Mouse (Mus musculus) kidney, postnatal 4 days (tissue): ENCODE measurements at regions not wholly inside any gene's neighbourhood (a gene's known extent, or its start where the extent isn't known, plus 50 kb on each side); places are given as distances from the start of the nearest gene placed in this dataset.

Source experiments
- DNase-seq, 2 experiments: peaks; one replicate each; pipeline ENCODE4 v3.0.0; 2021; ENCODE audit warnings: mixed read lengths in 2 of 2

DNA sequence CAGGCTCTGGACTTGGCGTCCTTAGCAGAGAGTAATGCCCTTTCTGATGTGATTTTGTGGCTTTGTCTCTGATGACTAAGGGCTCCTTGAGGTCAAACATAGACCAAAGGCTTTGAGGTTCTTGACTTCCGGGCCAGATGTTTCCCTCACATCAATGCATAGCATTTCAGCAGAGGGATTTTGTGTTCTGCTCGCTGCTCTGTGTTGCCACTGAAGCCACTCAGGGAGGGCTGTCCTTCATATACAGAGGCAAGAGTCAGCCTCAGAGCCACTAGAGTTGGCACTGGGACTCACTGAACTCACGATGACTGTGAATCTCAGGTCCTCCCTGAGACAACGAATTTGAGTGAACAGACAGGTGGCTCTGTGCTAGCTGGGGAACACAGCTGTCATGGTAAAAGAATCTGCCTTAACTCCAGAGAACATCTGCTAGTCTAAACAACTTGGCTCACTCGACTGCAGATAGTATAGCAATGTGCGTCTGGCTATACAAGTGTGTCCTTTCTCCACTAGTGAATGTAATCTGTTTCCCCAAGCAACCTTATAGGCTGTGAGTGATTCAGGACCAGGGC lies 74.3 kb downstream of the Gp2 start:
- DNase-seq, result no peak

GRCm38 (mm10) chr7:119379935-119380334 lies 79.2 kb downstream of the Gp2 start:
- DNase-seq, result no peak

DNA sequence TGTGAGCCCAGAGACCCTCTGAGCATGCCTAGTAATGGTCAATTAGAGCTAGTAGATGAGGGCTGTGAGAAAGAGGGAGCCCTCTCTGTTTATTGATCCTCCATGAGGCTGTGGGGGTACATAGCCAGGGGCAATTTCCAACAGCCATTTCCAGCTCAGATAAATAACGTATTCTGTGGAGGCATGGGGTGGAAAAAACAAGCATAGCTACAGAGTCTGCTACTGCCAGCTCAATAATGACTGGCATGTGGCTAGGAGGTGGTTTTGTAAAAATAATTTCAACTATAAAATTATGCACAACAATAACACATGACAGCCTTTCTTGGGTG lies 94.9 kb downstream of the Gp2 start:
- no peak for DNase-seq

GRCm38 (mm10) chr7:119363552-119364267 lies 95.4 kb downstream of the Gp2 start:
- no peak for DNase-seq

DNA sequence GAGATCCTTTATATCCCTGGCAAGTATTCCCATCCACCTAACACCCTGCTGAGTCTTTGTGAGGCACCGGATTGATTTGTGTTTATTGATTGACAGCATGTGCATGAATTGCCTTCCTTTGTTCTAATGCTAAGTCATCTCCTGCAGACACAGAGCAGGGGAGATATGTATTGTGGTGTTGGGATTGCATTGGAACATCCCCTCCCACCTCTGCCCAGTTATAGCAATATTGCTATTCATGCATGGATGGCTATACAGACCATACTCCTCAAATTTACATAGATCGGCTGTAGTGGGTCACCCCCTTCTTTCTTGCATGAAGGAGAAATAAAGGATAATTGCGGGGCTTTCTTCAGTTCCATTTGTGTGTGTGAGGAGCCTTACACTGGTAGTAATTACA lies 101.7 kb downstream of the Gp2 start:
- DNase-seq, result no peak

DNA sequence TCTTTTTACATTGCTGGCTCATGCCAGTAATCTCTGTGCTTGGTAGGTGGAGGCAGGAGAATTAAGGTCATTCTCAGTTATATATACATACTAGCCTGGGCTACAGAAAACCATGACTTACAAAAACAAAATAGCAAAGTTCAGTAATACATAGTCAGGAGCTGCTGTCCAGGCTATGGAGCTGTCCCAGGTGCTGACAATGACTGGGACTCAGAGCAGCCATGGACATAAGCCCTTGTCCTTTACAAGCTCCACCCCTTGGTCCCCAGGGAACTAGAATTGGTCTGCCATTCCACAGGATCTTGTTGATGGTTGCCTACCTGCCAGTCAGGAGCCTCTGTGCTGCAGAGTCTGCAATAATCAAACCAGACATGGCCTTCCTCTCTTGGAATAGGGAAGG lies 102.8 kb downstream of the Gp2 start:
- peak; percentile 64 to 69 for DNase-seq

DNA sequence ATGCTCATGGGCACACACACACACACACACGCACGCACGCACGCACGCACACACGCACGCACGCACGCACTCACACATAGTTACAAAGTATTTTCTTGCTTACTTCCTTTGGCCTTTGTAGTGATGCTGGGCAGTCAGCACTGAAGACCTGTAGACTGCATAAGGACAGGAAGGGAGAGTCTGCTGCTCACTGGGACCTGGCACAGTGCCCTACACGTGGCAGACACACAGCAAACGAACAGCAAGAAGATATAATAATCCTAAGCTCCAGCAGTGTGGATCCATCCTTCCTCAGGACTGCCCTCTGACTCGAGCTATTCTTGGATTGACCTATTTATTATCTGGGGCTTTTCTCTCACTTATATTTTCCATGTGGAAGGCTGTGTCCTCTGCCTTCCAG lies 106.5 kb downstream of the Gp2 start:
- DNase-seq, result no peak

- DNase-seq, result no peak
These were observed 108.4 kb downstream of the Gp2 start for GRCm38 (mm10) chr7:119350641-119351040.

GRCm38 (mm10) chr7:119343380-119343779 lies 115.7 kb downstream of the Gp2 start:
- no peak for DNase-seq

DNA sequence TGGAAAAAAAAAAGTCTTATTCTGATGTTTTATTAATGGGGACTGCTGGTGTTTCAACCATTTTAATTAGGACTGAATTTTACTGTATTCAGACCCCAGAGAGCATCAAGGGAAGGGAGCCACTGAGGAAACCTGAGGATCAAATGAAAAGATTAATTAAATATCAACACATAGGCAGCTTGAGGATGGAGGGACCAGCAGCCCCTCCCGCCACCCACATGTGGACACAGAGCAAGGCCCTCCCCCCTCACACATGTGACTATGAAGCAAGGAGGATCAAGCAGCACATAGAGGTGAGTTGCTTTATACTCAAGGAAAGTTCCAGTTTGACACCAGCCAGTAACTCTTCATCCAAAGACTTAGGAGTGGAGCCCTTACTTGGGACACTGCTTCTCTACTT lies 126.0 kb downstream of the Gp2 start:
- DNase-seq, result no peak

DNA sequence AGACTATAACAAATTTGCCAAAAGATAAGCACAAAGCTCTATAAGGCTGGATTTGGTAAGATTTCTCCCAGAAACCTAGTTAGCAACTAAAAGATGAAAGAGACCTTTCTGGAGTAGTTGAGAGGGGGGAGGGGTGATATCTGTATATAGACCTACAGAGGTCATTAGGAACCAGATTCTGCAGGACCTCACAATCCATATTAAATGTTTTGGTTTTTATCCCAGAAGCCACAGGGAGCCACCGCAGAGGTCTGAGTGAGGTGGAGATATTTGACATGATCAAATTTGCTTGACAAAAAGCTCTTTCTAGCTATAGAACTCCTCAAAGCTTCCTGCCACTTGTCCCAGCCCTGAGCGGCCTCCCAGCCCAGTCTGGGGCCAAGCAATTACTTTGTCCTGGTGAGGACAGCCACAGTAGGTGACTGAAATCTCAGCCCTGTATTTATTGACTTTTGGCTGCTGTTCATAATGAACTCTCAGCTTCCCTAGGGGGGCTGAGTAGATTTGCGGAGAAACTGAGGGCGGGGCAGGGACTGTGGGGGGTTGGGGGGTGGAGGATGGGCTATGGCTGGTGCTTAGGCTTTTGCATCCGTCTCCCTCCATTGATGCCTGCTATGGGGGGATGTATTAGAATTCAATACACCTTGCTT lies 128.5 kb downstream of the Gp2 start:
- DNase-seq, result no peak

GRCm38 (mm10) chr7:119296307-119296706 lies 111.9 kb upstream of the Gpr139 start:
- DNase-seq, result no peak

DNA sequence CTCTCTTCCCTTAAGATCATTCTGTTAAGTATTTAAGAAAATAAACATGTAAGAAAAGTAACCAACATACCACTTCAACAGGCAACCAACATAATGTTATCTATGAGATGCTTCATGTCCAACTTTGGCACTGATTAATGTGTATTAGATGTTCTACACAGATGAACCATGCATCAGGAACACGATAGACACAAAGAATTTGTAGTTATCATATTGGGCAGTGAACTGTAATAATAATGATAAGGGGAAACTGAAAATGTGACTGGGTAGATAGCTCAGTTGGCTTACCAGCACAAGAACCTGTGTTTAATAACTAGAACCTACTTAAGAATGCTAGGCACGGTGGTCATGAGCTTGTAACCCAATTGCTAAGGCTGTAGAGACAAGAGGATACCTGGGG lies 107.0 kb upstream of the Gpr139 start:
- DNase-seq, result no peak

- no peak for DNase-seq
These were observed 100.9 kb upstream of the Gpr139 start for GRCm38 (mm10) chr7:119285290-119285689.

DNA sequence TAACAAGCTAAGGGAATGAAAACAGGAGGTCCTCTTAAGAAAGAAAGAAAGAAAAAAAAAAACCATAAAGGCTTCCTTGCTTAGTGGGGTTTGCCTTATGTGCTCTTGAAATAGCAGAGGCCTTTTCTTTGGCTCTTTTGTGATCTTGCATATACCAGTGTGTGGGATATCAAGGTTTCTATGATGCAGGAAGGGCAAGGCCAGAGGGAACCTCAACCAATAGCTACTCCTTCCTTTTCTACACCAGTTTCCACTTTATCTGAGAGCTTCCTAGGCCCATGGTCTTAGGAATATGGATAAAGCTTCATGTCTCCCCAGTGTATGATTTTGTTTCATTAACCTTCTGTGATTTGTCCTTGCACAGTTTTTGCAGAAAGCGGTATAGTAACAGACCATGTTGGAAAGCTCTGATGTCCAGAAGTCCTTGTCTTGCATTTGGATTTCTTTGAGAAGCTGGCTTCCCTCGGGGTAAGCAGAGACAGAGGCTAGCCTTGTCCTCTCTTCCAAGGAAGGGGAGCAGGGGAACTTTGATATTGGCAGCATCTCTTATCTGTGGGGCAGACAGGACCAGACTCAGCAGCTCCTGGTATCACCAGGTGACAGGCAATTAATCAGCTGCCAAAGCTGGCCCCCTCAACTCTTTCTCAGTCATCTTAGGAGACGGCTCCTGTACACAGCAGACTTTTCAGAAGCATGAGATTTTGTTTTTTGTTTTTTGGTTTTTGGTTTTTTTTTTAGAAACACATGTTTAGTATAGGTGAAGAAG lies 95.7 kb upstream of the Gpr139 start:
- DNase-seq, result no peak

DNA sequence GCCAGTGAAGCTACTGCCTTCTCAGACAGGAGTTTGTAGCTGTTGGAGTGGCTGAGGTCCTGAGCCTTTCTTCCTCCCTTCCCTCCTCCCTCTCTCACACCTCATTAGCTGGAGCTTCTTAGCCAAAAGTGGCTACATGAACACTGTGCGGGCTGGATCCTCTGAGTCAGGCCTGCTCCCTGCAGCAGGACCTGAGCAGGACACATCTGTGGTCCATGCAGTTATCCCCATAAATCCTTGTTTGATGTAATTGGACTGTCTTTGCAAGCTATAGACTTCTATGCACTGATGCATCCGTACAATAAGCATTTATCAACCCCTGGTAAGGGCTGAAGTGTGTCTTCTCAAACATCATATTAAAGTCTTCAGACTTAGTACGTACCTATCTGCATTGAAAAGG lies 88.2 kb upstream of the Gpr139 start:
- DNase-seq, result no peak

DNA sequence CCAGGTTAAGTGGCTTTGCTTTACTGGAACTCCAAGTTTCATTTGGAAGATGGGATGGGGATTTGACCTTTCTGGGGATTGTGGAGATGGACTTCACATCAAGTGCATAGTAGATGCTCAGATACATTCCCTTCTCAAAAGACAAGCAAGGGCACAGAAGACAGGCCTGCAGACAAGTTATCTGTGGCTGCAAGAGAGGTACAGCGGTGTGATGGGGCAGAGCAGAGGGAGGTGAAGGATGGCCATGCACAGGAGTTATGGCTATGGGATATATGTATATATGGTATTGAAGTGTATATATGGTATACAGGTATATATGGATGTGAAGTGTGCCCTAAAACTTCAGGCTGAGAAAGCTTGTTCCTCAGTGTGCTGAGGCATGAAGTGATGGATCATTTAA lies 87.0 kb upstream of the Gpr139 start:
- no peak for DNase-seq

GRCm38 (mm10) chr7:119270826-119271420 lies 86.5 kb upstream of the Gpr139 start:
- no peak for DNase-seq

GRCm38 (mm10) chr7:119258222-119258621 lies 73.8 kb upstream of the Gpr139 start:
- DNase-seq, result no peak

GRCm38 (mm10) chr7:119256916-119257315 lies 72.5 kb upstream of the Gpr139 start:
- DNase-seq, result no peak

- no peak for DNase-seq
These were observed 68.3 kb upstream of the Gpr139 start for GRCm38 (mm10) chr7:119252742-119253141.

DNA sequence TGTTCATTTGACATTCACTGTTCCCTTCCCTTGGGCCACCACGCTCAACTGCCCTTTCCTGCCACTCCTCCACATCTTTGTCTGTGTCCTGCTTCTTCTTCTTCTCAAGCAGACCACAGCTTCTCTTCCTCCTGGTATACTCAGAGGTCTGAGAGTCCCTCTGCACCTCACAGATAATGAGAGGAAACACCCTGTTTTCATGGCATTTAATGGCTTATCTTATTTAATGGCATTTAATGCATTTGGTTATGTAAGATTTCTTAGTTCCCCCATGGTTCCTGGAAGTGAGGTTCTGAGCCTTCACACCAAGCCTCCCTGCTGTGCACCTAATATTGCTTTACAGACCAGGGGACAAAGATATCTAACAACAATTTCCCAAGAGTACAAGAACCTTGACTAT lies 67.3 kb upstream of the Gpr139 start:
- DNase-seq, result no peak

DNA sequence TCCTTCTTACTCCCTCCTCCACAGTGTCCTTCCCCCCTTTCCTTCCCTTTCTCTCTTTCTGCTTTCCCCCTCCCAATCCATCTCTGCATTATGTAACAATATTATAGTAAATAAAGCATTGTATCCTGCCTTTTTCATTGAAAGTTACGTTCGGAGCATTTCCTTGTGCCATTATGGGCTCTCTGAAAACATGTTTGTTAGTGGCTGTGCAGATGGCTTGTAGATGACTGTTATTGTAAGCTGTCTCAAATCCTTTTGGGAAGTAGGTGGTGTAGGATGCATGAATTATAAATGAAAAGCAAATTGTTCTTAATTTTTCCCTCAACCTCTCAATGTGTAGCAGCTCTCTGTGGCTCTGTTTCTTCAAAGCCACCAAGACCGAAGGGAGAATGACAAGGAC lies 66.0 kb upstream of the Gpr139 start:
- no peak for DNase-seq
